Mouse (Mus musculus) gastrocnemius, postnatal 36 days (tissue): ENCODE data around the gene Rtn3. TPM values are rescaled to one million over a fixed set of nuclear protein-coding genes. Genes with fewer than 3 reads are reported as not detected.
A peak's percentile ranks its signal among the peaks of the same experiment; 100 is the strongest.

Experiments used
- DNase-seq, 2 experiments: peaks; one replicate each; pipeline ENCODE4 v3.0.0; 2022
- intact Hi-C: fragments of 180-260 bp; cut with DNase I; formaldehyde crosslinking; loops from one replicate; pipeline ENCODE4 v1.15.1; 2025
- total RNA-seq, 2 experiments: library from RNA; stranded (reverse); gene quantifications; 2 replicates each; pipeline ENCODE4 v1.2.3; 2021

Gene Rtn3
- total RNA-seq, 2 experiments from 2014 or later, result 26.5 to 27.6 TPM

GRCm38 (mm10) chr19:7492682-7493081 is 9.6 kb upstream of the Rtn3 start:
- no peak for DNase-seq
- intact Hi-C loops, result no loop called here

- intact Hi-C loops, result no loop called here
- DNase-seq, result no peak
Measured at GRCm38 (mm10) chr19:7491960-7492359, 8.9 kb upstream of the Rtn3 start.

GRCm38 (mm10) chr19:7487680-7488079 is 4.6 kb upstream of the Rtn3 start:
- DNase-seq, result no peak
- intact Hi-C loops, result no loop called here

- intact Hi-C loops, result loop anchor here (5.0 kb wide), 1 partner anchor 42 kb away; no protein-coding TSS in a partner anchor
- no peak for DNase-seq
Measured at GRCm38 (mm10) chr19:7484076-7484475, 995 bp upstream of the Rtn3 start.

GRCm38 (mm10) chr19:7483512-7483882 is 416 bp upstream of the Rtn3 start:
- intact Hi-C loops, result loop anchor here (5.0 kb wide), 1 partner anchor 41 kb away; no protein-coding TSS in a partner anchor
- DNase-seq, result no peak

- intact Hi-C loops, result loop anchor here (5.0 kb wide), 1 partner anchor 40 kb away; no protein-coding TSS in a partner anchor
- no peak for DNase-seq
Measured at GRCm38 (mm10) chr19:7482266-7482598, 849 bp downstream of the Rtn3 start.

GRCm38 (mm10) chr19:7481541-7482265 is 1.4 kb downstream of the Rtn3 start:
- DNase-seq, result no peak
- intact Hi-C loops, result loop anchor here (5.0 kb wide), 1 partner anchor 39 kb away; no protein-coding TSS in a partner anchor

GRCm38 (mm10) chr19:7479751-7480248 is 3.3 kb downstream of the Rtn3 start:
- intact Hi-C loops, result loop anchor here (5.0 kb wide), 1 partner anchor 37 kb away; no protein-coding TSS in a partner anchor
- DNase-seq, result no peak

GRCm38 (mm10) chr19:7470643-7471042 is 12.4 kb downstream of the Rtn3 start:
- DNase-seq, result no peak
- intact Hi-C loops, result no loop called here

GRCm38 (mm10) chr19:7467915-7468314 is 15.2 kb downstream of the Rtn3 start:
- intact Hi-C loops, result no loop called here
- no peak for DNase-seq

GRCm38 (mm10) chr19:7459370-7459769 is 23.7 kb downstream of the Rtn3 start:
- DNase-seq, result no peak
- intact Hi-C loops, result no loop called here

- intact Hi-C loops, result no loop called here
- DNase-seq, result no peak
Measured at GRCm38 (mm10) chr19:7458901-7459300, 24.2 kb downstream of the Rtn3 start.

GRCm38 (mm10) chr19:7456803-7457202 is 26.3 kb downstream of the Rtn3 start:
- no peak for DNase-seq

GRCm38 (mm10) chr19:7445596-7445995 is 37.5 kb downstream of the Rtn3 start:
- intact Hi-C loops, result loop anchor here (10.0 kb wide), 1 partner anchor 149 kb away; no protein-coding TSS in a partner anchor
- DNase-seq, result no peak

More at GRCm38 (mm10) chr19:7456803-7457202, 26.3 kb downstream of the Rtn3 start:
- intact Hi-C loops, result no loop called here

- intact Hi-C loops, result loop anchor here (10.0 kb wide), 1 partner anchor 150 kb away; no protein-coding TSS in a partner anchor
Measured at GRCm38 (mm10) chr19:7445105-7445504, 38.0 kb downstream of the Rtn3 start.

GRCm38 (mm10) chr19:7441493-7441892 is 41.6 kb downstream of the Rtn3 start:
- intact Hi-C loops, result loop anchor here (5.0 to 10.0 kb wide), 2 partner anchors 41 to 153 kb away; partner anchors contain the start of gene Rtn3
- peak; percentile 23 to 45 for DNase-seq

More at GRCm38 (mm10) chr19:7445105-7445504, 38.0 kb downstream of the Rtn3 start:
- DNase-seq, result no peak

GRCm38 (mm10) chr19:7438295-7438694 is 44.8 kb downstream of the Rtn3 start:
- no peak for DNase-seq
- intact Hi-C loops, result no loop called here

- intact Hi-C loops, result no loop called here
- DNase-seq, result no peak
Measured at GRCm38 (mm10) chr19:7436061-7436970, 46.8 kb downstream of the Rtn3 start.

- DNase-seq, result no peak
- intact Hi-C loops, result no loop called here
Measured at GRCm38 (mm10) chr19:7434887-7435286, 48.2 kb downstream of the Rtn3 start.

- no peak for DNase-seq
- intact Hi-C loops, result loop anchor here (10.0 kb wide), 1 partner anchor 361 kb away; no protein-coding TSS in a partner anchor
Measured at GRCm38 (mm10) chr19:7425398-7425775, 57.7 kb downstream of the Rtn3 start.
